Mouse (Mus musculus) left cerebral cortex, adult 18-20 months (tissue): ENCODE measurements around the gene Slc41a3. TPM values are rescaled to one million over a fixed set of nuclear protein-coding genes. Genes with fewer than 3 reads are reported as not detected.
A peak's percentile ranks its signal among the peaks of the same experiment; 100 is the strongest.

Experiments used
- DNase-seq, 2 experiments: peaks; one replicate each; pipeline ENCODE4 v3.0.0; 2021 to 2022; ENCODE audit warnings: low spot score in 2 of 2, mixed read lengths in 1 of 2
- long read RNA-seq, 2 experiments: library from polyadenylated mRNA; stranded (forward); transcript quantifications; one replicate each; pipeline ENCODE4 v2.0.0; 2021
- total RNA-seq, 2 experiments: library from RNA; stranded (reverse); gene quantifications; 2 replicates each; pipeline ENCODE4 v1.2.3; 2021

The Slc41a3 gene
- total RNA-seq, result 1 to 10 TPM; 4.4 to 5.0 TPM
- long read RNA-seq, experiment 1, partial matches to known transcripts, result 0 of 3 reads
- long read RNA-seq, experiment 1, other reads (novel, unspliced or antisense), result 1 of 3 reads
- long read RNA-seq, experiment 2, partial matches to known transcripts, result 0 of 4 reads
- long read RNA-seq, experiment 2, other reads (novel, unspliced or antisense), result 1 of 4 reads

- peak; percentile 83 to 86 for DNase-seq
Observed at GRCm38 (mm10) chr6:90604533-90605297, at the start of gene Slc41a3. Gene Slc41a3, plus strand, starts transcription at chr6:90604725.

DNA sequence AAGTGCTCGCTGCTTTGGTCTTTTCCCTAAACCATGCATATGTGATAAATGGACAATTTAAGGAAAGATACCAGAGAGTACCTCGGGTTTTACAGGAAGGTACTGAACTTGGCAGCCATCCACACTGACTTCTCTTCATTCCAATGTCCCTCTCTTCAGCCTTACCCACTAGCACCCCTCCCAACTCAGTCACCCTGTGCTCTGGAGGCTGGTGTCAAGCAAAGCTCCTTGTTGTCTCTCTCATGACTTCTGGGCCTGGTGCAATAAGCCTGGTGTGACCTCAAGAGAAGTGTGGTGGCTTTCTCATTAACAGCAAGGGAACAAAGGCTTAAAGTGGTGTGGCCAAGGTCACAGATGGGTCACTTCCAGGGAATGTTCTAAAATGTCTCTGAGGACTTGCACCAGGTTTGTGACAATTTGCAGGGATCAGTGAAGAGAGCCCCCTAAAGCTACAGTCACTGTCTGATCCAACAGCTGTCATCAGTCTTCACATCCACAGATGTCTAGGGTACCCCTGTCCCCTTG is 47.9 kb upstream of the Slc41a3 start:
- no peak for DNase-seq

DNA sequence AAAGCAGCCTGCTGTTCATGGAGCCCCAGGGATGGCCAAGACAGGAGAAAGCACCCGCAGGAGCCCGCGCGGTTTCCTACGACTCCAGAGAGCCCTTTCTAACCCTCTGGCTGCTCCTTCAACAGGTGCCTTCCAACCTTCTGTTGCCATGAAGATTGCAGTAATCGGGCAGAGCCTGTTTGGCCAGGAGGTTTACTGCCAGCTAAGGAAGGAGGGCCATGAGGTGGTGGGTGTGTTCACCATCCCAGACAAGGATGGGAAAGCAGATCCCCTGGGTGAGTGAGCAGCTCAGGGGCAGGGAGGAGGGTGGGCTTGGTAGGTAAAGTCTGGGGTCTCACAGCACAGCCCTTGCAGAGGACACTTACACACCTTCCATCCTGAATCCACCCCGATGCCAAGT is 47.4 kb upstream of the Slc41a3 start:
- DNase-seq, result no peak

- DNase-seq, result no peak
Observed at GRCm38 (mm10) chr6:90557829-90558693, 46.5 kb upstream of the Slc41a3 start.

GRCm38 (mm10) chr6:90560390-90561058 is 44.0 kb upstream of the Slc41a3 start:
- DNase-seq, result no peak

GRCm38 (mm10) chr6:90561234-90561781 is 43.2 kb upstream of the Slc41a3 start:
- no peak for DNase-seq

- no peak for DNase-seq
Observed at GRCm38 (mm10) chr6:90564240-90564639, 40.3 kb upstream of the Slc41a3 start.

GRCm38 (mm10) chr6:90565357-90566215 is 38.9 kb upstream of the Slc41a3 start:
- DNase-seq, result no peak

DNA sequence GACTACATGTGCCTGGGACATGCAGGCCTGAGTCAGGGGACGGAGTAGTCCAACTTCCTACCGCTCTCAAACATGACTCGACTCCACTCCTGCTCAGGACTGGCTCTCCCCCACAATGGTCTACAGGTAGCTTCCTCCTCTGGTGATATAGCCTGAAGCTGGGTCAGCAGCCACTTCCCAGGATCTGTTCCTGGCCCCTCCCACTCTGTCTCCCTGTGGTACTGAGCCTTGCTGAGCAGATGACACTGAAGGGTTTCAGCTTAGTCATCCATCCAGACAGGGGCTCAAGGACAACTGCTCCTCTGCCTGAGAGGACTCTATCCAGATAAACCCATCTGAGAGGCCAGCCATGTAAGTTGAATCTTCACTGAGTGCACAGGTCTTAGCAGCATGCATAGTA is 37.0 kb upstream of the Slc41a3 start:
- no peak for DNase-seq

- DNase-seq, result peak in 1 of 2 experiments; percentile 49
Observed at GRCm38 (mm10) chr6:90567928-90568327, 36.6 kb upstream of the Slc41a3 start.

- DNase-seq, result no peak
Observed at GRCm38 (mm10) chr6:90568721-90569120, 35.8 kb upstream of the Slc41a3 start.

GRCm38 (mm10) chr6:90569736-90570383 is 34.7 kb upstream of the Slc41a3 start:
- DNase-seq, result no peak

DNA sequence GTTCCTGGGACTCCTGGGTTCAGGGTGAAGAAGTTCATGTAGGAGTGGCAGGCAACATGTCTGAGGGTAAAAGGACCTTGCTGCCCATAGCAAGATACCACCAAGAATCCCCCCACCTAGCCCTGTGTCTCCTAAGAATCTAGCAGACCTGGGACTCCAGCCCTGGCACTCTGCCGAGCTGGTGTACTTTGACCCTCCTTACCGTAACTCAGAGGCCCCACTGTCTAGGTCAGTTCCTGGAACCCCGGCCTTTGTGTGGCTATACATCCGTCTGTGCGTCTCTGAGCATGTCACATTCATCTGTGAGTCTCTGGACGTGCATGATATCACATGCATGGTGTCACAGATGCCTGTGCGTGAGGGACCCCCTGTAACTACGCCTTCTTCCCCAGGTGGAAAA is 34.1 kb upstream of the Slc41a3 start:
- no peak for DNase-seq

GRCm38 (mm10) chr6:90575261-90575715 is 29.2 kb upstream of the Slc41a3 start:
- peak; percentile 70 to 85 for DNase-seq

GRCm38 (mm10) chr6:90578174-90578573 is 26.4 kb upstream of the Slc41a3 start:
- DNase-seq, result no peak

- no peak for DNase-seq
Observed at GRCm38 (mm10) chr6:90582331-90582730, 22.2 kb upstream of the Slc41a3 start.

GRCm38 (mm10) chr6:90588113-90588512 is 16.4 kb upstream of the Slc41a3 start:
- no peak for DNase-seq

DNA sequence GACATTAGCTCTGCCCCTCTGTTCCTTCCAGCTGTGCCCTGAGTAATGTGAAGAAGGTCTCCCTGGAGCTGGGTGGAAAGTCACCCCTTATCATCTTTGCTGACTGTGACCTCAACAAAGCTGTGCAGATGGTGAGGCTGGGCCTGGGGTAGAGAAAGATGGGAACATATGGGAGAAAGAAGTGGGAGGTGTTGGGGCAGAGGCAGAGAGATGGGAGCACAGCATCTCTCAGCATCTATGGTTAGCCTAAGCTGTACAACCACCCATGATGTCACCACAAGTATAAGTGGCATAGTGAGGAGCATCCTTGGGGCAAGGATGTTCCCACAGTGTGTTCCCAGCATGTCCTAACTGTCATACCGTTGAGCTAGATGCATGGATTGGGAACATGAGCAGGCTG is 13.8 kb upstream of the Slc41a3 start:
- peak in 1 of 2 experiments; percentile 36 for DNase-seq

DNA sequence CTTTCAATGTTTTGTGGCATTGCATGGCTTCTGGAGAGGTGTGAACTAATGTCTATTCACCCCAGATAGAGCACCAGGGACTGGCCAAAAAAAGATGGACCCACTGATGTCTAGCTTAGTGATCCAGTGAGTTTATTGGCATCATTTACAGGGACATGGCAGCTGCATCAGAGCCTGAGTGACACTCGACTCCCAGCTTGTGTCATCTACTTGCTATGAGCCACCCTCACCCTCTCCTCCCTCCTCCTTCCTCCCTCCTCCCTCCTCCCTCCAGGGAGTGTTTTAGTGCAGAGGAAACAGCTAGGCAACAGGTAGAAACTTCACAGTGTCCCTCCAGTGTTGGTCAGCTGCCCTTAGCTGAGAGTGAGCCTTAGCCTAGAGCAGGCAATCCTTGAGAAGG is 9.6 kb upstream of the Slc41a3 start:
- no peak for DNase-seq
